1 mouse cellular context compared by ENCODE assay signal in the genomic region with DNA sequence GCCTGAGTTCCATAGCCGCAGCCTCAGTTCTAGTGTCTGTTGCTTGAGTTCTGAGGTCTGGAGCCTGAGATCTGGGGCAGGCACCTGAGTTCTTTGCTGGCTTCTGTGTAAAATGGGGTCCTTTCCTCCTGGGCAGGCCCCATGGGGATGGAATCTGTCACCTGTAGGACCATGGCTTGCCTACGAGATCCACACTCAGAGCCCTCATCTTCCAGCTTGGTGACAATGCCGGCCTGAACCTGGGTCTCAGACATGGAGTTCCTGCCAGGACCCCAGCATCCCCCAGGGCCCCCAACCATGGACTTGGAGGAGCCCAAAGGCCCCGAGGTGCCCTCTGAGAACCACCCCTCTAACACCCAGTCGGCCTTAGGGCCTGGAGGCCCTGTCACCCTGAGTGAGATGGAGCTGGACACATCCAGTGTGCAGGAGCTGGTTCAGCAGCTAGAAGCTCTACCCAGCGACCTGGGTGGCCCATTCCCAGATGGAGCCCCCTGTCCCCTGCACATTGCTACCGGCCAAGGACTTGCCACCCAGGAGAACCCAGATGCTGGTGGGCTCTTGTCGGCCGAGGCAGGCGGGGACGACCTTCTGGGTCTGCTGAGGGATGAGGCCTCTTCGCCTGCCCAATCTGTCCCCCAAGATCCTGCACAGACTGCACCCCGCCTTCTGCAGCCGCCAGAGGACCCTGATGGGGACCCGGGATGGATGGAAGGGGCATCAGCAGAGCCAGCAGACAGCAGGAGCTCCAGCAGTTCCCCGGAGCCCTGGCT.
TF ChIP-seq lines count a peak whose summit lies in the region.

No protein-coding gene starts in this region.

TF ChIP-seq in MEL, 35 proteins besides CTCF, POLR2A, EP300 and RAD21:
- TF ChIP-seq UBTF (IDR thresholded peaks at IDR 0.05; ENCODE audit: borderline replicate concordance, insufficient read depth, low read depth, low read length) (no peak), MAFK (IDR thresholded peaks at IDR 0.05; ENCODE audit: borderline replicate concordance, low read depth, low read length) (no peak), ELF1 (IDR thresholded peaks at IDR 0.05; ENCODE audit: low read depth, low read length) (no peak), ZKSCAN1 (IDR thresholded peaks at IDR 0.05; ENCODE audit: low read depth, low read length) (no peak), USF2 (IDR thresholded peaks at IDR 0.05; ENCODE audit: borderline replicate concordance in 1 of 2, insufficient read depth in 1 of 2, low read depth in 1 of 2, low read length in 2 of 2) (no peak), TAL1 (IDR thresholded peaks at IDR 0.05; ENCODE audit: low read length) (no peak), ZMIZ1 (IDR thresholded peaks at IDR 0.05; ENCODE audit: low read depth, low read length) (no peak), CHD2 (IDR thresholded peaks at IDR 0.05; ENCODE audit: low read length) (no peak), KAT2A (conservative IDR thresholded peaks at IDR 0.05; ENCODE audit: low read depth, low read length) (no peak), CHD1 (IDR thresholded peaks at IDR 0.05; ENCODE audit: low read depth, low read length) (no peak), NELFE (IDR thresholded peaks at IDR 0.05; ENCODE audit: low read depth, low read length) (no peak), MEF2A (IDR thresholded peaks at IDR 0.05; ENCODE audit: extremely low read depth, insufficient replicate concordance, low read depth, low read length, poor library complexity, severe bottlenecking) (no peak), HCFC1 (IDR thresholded peaks at IDR 0.05; ENCODE audit: low read depth, low read length) (no peak), ZNF384 (IDR thresholded peaks at IDR 0.05; ENCODE audit: low read depth, low read length) (no peak)
